26 mouse cellular contexts compared by ENCODE assay signal in the genomic region with DNA sequence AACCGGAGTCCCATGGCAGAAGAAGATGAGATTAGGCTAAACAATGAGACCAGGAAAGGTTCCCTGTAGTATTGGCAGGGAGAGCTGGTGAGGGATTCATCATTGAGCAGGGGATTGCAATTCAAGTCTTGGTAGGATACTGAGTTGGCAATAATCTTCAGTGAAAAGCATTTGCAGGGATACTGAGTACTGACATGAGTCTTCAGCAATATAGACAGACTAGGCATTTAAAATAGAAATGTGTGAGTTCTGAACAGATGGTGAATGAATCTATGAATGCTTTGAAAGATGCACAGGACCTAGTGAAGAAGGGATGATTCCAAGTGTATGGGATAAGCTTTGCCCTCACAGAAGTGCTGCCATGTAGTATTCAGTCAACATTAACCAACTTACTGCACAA.
DNase-seq lines count a peak whose midpoint lies in the region; ATAC-seq and TF ChIP-seq lines count a peak whose summit lies in the region.
"Had no signal": no experiment of that assay in that cellular context is flagged by ENCODE, and none has a peak within 500 bp of the region (broad histone marks: within the 10 kb centered on the region; RNA-seq: fewer than 3 reads in every experiment).

No protein-coding gene starts in this region.

- intact Hi-C loops in left cerebral cortex, adult 2 months (cut with DNase I), result loop anchor here (10.0 kb wide), 1 partner anchor 1028 kb away; no protein-coding TSS in a partner anchor
- intact Hi-C loops in left cerebral cortex, postnatal 4 days (cut with DNase I), result no loop called here

- H3K4me3 ChIP-seq in forebrain, postnatal 0 days (ENCODE audit: low read depth, low read length), result no peak overlapping the region
- H3K4me3 ChIP-seq in forebrain, embryonic 12.5 days (replicated peaks), result no peak overlapping the region
- no peak overlapping the region for H3K4me3 ChIP-seq in left cerebral cortex, adult 2 months
- no peak overlapping the region for H3K4me3 ChIP-seq in cerebellum, adult 2 months (replicated peaks; ENCODE audit: insufficient read depth, low read depth, low read length)
- H3K4me3 ChIP-seq: embryonic facial prominence, embryonic 10.5 days; embryonic facial prominence, embryonic 12.5 days had no signal

- H3K4me1 ChIP-seq in forebrain, postnatal 0 days (ENCODE audit: insufficient read depth), result no peaks in the 10 kb centered on the region
- H3K4me1 ChIP-seq in forebrain, embryonic 12.5 days, result no peaks in the 10 kb centered on the region
- no peaks in the 10 kb centered on the region for H3K4me1 ChIP-seq in cerebellum, adult 2 months (ENCODE audit: control insufficient read depth, insufficient read depth, low read length)
- H3K4me1 ChIP-seq: embryonic facial prominence, embryonic 10.5 days; embryonic facial prominence, embryonic 12.5 days had no signal

- no peaks in the 10 kb centered on the region for H3K9me3 ChIP-seq in forebrain, postnatal 0 days (ENCODE audit: low read length)
- no peaks in the 10 kb centered on the region for H3K9me3 ChIP-seq in forebrain, embryonic 12.5 days
- H3K9me3 ChIP-seq: embryonic facial prominence, embryonic 10.5 days; embryonic facial prominence, embryonic 12.5 days; G1E had no signal

- no peak for TF ChIP-seq CTCF in forebrain, postnatal 0 days (IDR thresholded peaks at IDR 0.05; ENCODE audit: low read depth)
- no peak for TF ChIP-seq CTCF in left cerebral cortex, adult 2 months (IDR thresholded peaks at IDR 0.05)
- no peak for TF ChIP-seq CTCF in cerebellum, adult 2 months (IDR thresholded peaks at IDR 0.05; ENCODE audit: borderline replicate concordance, insufficient read depth, low read depth, low read length)

- H3K27me3 ChIP-seq in forebrain, postnatal 0 days (ENCODE audit: insufficient read depth, low read length), result no peaks in the 10 kb centered on the region
- H3K27me3 ChIP-seq in forebrain, embryonic 12.5 days, result no peaks in the 10 kb centered on the region
- no peaks in the 10 kb centered on the region for H3K27me3 ChIP-seq in cerebellum, adult 2 months (ENCODE audit: control insufficient read depth, insufficient read depth, low read length)
- H3K27me3 ChIP-seq: CH12.LX; embryonic facial prominence, embryonic 12.5 days; Patski had no signal

- H3K9ac ChIP-seq in forebrain, postnatal 0 days, result no peak overlapping the region
- no peak overlapping the region for H3K9ac ChIP-seq in forebrain, embryonic 12.5 days
- H3K9ac ChIP-seq: embryonic facial prominence, embryonic 12.5 days had no signal

- peak; percentile 38; the same call in 1 of the 2 replicates for ATAC-seq in forebrain, postnatal 0 days
- no peak for ATAC-seq in forebrain, embryonic 12.5 days (ENCODE audit: low FRiP score)
- ATAC-seq: activated CD4-positive, CD25-positive, alpha-beta regulatory T cell, adult 4 months; CD4-positive, CD25-positive, alpha-beta regulatory T cell, adult 4 months; forebrain, embryonic 14.5 days; forebrain, embryonic 16.5 days; Patski had no signal

- no peak overlapping the region for H3K4me2 ChIP-seq in forebrain, postnatal 0 days (ENCODE audit: low read depth)
- no peak overlapping the region for H3K4me2 ChIP-seq in forebrain, embryonic 12.5 days
- H3K4me2 ChIP-seq: embryonic facial prominence, embryonic 12.5 days had no signal

- no peak overlapping the region for H3K27ac ChIP-seq in forebrain, postnatal 0 days (ENCODE audit: low read depth, low read length)
- H3K27ac ChIP-seq in forebrain, embryonic 12.5 days, result no peak overlapping the region
- H3K27ac ChIP-seq in left cerebral cortex, adult 2 months, result peak overlapping the region; percentile 65
- H3K27ac ChIP-seq in cerebellum, adult 2 months (ENCODE audit: insufficient read depth, low read length), result no peak overlapping the region
- H3K27ac ChIP-seq: embryonic facial prominence, embryonic 10.5 days; embryonic facial prominence, embryonic 12.5 days had no signal

- no peaks in the 10 kb centered on the region for H3K36me3 ChIP-seq in forebrain, postnatal 0 days (ENCODE audit: insufficient read depth)
- no peaks in the 10 kb centered on the region for H3K36me3 ChIP-seq in forebrain, embryonic 12.5 days (replicated peaks)
- H3K36me3 ChIP-seq: embryonic facial prominence, embryonic 10.5 days; embryonic facial prominence, embryonic 12.5 days; G1E had no signal

- no peak for TF ChIP-seq POLR2A in cerebellum, adult 2 months (IDR thresholded peaks at IDR 0.05; ENCODE audit: borderline replicate concordance, insufficient read depth, low read length)

- WGBS in forebrain, postnatal 0 days, result 67% methylated on average over 1 of the region's 1 CpGs
- WGBS in forebrain, embryonic 12.5 days, result 69% methylated on average over 1 of the region's 1 CpGs
- WGBS in cerebellum, adult 2 months, result 82% methylated on average over 1 of the region's 1 CpGs

- DNase-seq in forebrain, postnatal 0 days, result no peak
- peak; percentile 9 to 38 for DNase-seq in frontal cortex, adult 2 months (ENCODE audit: extremely low spot score in 1 of 2, low spot score in 1 of 2)
- no peak for DNase-seq in frontal cortex, postnatal 25 days (ENCODE audit: low spot score in 2 of 2)
- DNase-seq in left cerebral cortex, adult 2 months (ENCODE audit: extremely low spot score in 1 of 2, low spot score in 2 of 2), result no peak
- no peak for DNase-seq in left cerebral cortex, postnatal 4 days
- peak; percentile 68 for DNase-seq in brain, adult 2 months (ENCODE audit: low read depth, low spot score)
- DNase-seq in cerebellum, adult 2 months, result no peak
- DNase-seq: adrenal gland, adult 8-10 months; adrenal gland, postnatal 14 days; adrenal gland, postnatal 36 days; B cell, adult 2 months; cerebellum, adult 11 months; cerebellum, adult 18-20 months; cerebellum, adult 9-10 months; cerebellum, postnatal 10 days; cerebellum, postnatal 25 days had no signal

Comparison
In these comparisons a context has a peak if more than half of its experiments do, and no peak if none do; other contexts are left out.
1. DNase-seq: peak in frontal cortex, adult 2 months (2 of 2) and brain, adult 2 months (single experiment); none in forebrain, postnatal 0 days (single experiment), frontal cortex, postnatal 25 days (0 of 2), left cerebral cortex, adult 2 months (0 of 2), left cerebral cortex, postnatal 4 days (single experiment) and cerebellum, adult 2 months (0 of 2).